Mouse (Mus musculus) heart, adult 2 months (tissue): Measurements from ENCODE around the gene Sh3bp1. TPM values are rescaled to one million over a fixed set of nuclear protein-coding genes. Genes with fewer than 3 reads are reported as not detected.

Experiments used
- DNase-seq, 2 experiments: peaks; one replicate each; pipeline ENCODE4 v3.0.0; 2021
- H3K27ac ChIP-seq: fragments of 200-600 bp; 2 replicates; pipeline ENCODE4 v1.8.1; 2022
- H3K27me3 ChIP-seq: fragments of 200-500 bp; 2 replicates; pipeline ENCODE4 v1.6.1; 2012; ENCODE audit warnings: mild to moderate bottlenecking, low read length, inconsistent platforms, mixed read lengths; ENCODE audit not compliant: control insufficient read depth, insufficient read depth
- H3K36me3 ChIP-seq: fragments of 200-500 bp; 2 replicates; pipeline ENCODE4 v1.6.1; 2012; ENCODE audit warnings: low read length, inconsistent platforms; ENCODE audit not compliant: control insufficient read depth, insufficient read depth
- H3K4me1 ChIP-seq: fragments of 200-500 bp; 2 replicates; pipeline ENCODE4 v1.6.1; 2011; ENCODE audit warnings: low read length; ENCODE audit not compliant: control insufficient read depth, insufficient read depth
- H3K4me3 ChIP-seq: fragments of 200-600 bp; 2 replicates; pipeline ENCODE4 v1.8.1; 2022
- H3K79me2 ChIP-seq: fragments of 200-500 bp; replicated peaks from 2 replicates; pipeline ENCODE4 v1.6.1; 2012; ENCODE audit warnings: mild to moderate bottlenecking, inconsistent platforms, low read length, moderate library complexity, mixed read lengths; ENCODE audit not compliant: control insufficient read depth, insufficient read depth
- H3K9ac ChIP-seq: fragments of 200-500 bp; 2 replicates; pipeline ENCODE4 v1.6.1; 2012; ENCODE audit warnings: low read depth, mild to moderate bottlenecking, control low read depth, inconsistent platforms, low read length, mixed read lengths
- POLR2A ChIP-seq: fragments of 200-500 bp; IDR thresholded peaks from 2 replicates; pipeline ENCODE4 v1.6.1; 2011; ENCODE audit warnings: mild to moderate bottlenecking, low read depth, low read length, control low read depth; ENCODE audit not compliant: insufficient read depth
- WGBS: fragments of 180-500 bp; shearing (Covaris S2); methylation state at CpG from one replicate; pipeline ENCODE4 v1.1.7; 2018; 5-methylcytosine and 5-hydroxymethylcytosine counted together
- intact Hi-C: fragments of 180-260 bp; cut with DNase I; formaldehyde crosslinking; loops from one replicate; pipeline ENCODE4 v1.15.1; 2025
- microRNA-seq, 2 experiments: library from miRNA; unstranded; fragments of <30 nt; microRNA quantifications; one replicate each; pipeline ENCODE4 v1.2.0; 2021
- polyA plus RNA-seq: library from polyadenylated mRNA; depleted of rRNA; stranded (reverse); fragments of >200 nt; gene quantifications from 2 replicates; pipeline ENCODE4 v1.2.3, GENCODE M21; 2012; rRNA removed
- total RNA-seq, 2 experiments: library from RNA; stranded (reverse); gene quantifications; 2 replicates each; pipeline ENCODE4 v1.2.3; 2021

Gene Sh3bp1
- total and polyA plus RNA-seq, 3 experiments, result 2.6 to 19.2 (median 3.3) TPM

DNA sequence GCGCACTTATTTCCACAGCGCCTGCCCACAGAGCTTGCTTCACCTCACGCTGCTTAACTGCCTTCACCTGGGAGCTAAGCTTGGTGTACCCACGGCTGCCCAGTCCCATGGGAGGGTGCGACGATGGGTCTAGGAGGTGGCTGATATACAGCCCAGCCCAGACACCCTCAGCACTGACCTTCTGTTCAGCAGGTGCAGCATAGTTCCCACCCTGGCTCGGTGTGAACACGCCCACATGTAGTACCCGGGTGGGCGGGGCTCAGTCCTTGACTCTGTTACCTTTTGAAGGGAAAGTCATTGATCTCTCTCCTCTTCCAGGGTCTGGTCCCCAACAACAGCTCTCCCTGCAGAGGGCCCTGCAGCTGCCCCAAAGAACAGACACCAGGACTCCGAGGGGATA is 60.0 kb downstream of the Sh3bp1 start:
- no peak overlapping the region for H3K4me3 ChIP-seq
- no peak for TF ChIP-seq POLR2A
- DNase-seq, result no peak
- 93% methylated on average over 11 of the region's 11 CpGs for WGBS
- H3K4me1 ChIP-seq, result peaks cover 3% of the 10 kb centered on the region
- no peak overlapping the region for H3K9ac ChIP-seq
- intact Hi-C loops, result no loop called here
- H3K79me2 ChIP-seq, result no peaks in the 10 kb centered on the region
- H3K36me3 ChIP-seq, result no peaks in the 10 kb centered on the region
- H3K27ac ChIP-seq, result no peak overlapping the region
- H3K27me3 ChIP-seq, result no peaks in the 10 kb centered on the region

DNA sequence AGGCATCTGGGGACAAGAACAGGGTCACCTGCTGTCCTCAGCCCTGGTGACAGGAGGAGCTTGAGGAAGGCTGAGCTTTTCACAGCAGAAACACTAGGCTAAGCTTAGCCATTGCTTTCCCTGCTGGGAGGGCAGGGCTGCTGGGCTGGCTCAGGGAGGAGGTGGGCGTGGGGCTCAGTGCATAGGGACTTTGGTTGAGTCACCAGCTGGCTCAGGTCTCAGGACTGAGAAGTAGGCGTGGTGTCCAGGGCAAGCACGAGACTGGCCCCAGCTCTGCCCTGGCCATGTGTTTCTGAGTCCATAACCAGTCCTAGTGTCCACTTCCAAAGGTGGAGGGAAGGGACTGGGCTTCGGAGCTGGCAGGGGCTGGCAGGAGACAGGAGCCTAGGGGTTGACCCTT is 60.5 kb downstream of the Sh3bp1 start:
- intact Hi-C loops, result no loop called here
- Histone ChIP-seq H3K9ac (no peak overlapping the region), H3K27me3 (no peaks in the 10 kb centered on the region), H3K27ac (no peak overlapping the region), H3K79me2 (no peaks in the 10 kb centered on the region), H3K4me3 (no peak overlapping the region), H3K36me3 (no peaks in the 10 kb centered on the region), H3K4me1 (peaks cover 3% of the 10 kb centered on the region)
- WGBS, result 61% methylated on average over 4 of the region's 4 CpGs
- DNase-seq, result peak; percentile 70 to 80
- TF ChIP-seq POLR2A, result no peak

Small RNAs within 50 kb of the gene (microRNA-seq; reads per million reads assigned to microRNA genes)
- 0.77 to 1.1 reads per million in 2 experiments for gene Mir6955

Other genes with a start within 250 kb of the Sh3bp1 start
- gene Elfn2, start 181.0 kb upstream of the Sh3bp1 start, total RNA-seq, result 1 to 10 TPM; 1.3 to 3.4 TPM
- gene Elfn2, start 181.0 kb upstream of the Sh3bp1 start, polyA plus RNA-seq, result 0.16 and 0.35 TPM in 2 replicates
- 10 to 100 TPM; 11.1 to 11.6 TPM for gene Mfng, start 126.3 kb upstream of the Sh3bp1 start, total RNA-seq
- 15.0 and 19.1 TPM in 2 replicates for gene Mfng, start 126.3 kb upstream of the Sh3bp1 start, polyA plus RNA-seq
- 10 to 100 TPM; 15.0 to 17.0 TPM for gene Card10, start 96.7 kb upstream of the Sh3bp1 start, total RNA-seq
- 22.3 and 28.5 TPM in 2 replicates for gene Card10, start 96.7 kb upstream of the Sh3bp1 start, polyA plus RNA-seq
- 10 to 100 TPM; 30.8 to 37.1 TPM for gene Cdc42ep1, start 57.1 kb upstream of the Sh3bp1 start, total RNA-seq
- 62.3 and 71.8 TPM in 2 replicates for gene Cdc42ep1, start 57.1 kb upstream of the Sh3bp1 start, polyA plus RNA-seq
- gene Lgals2, start 44.2 kb upstream of the Sh3bp1 start, total RNA-seq, result not detected
- 0.59 and 1.5 TPM in 2 replicates for gene Lgals2, start 44.2 kb upstream of the Sh3bp1 start, polyA plus RNA-seq
- gene Gga1, start 22.6 kb upstream of the Sh3bp1 start, total RNA-seq, result 10 to 100 TPM; 42.2 to 44.4 TPM
- 44.7 and 52.7 TPM in 2 replicates for gene Gga1, start 22.6 kb upstream of the Sh3bp1 start, polyA plus RNA-seq
- gene Gm49510, start 101 bp upstream of the Sh3bp1 start, total RNA-seq, result not detected
- 0.04 TPM in 1 of 2 replicates, not detected in the other for gene Gm49510, start 101 bp upstream of the Sh3bp1 start, polyA plus RNA-seq
- gene Pdxp, start 14.2 kb downstream of the Sh3bp1 start, total RNA-seq, result under 1 TPM; 0.81 to 0.86 TPM
- 2.0 and 2.9 TPM in 2 replicates for gene Pdxp, start 14.2 kb downstream of the Sh3bp1 start, polyA plus RNA-seq
- 100 to 1,000 TPM; 174 to 176 TPM for gene Lgals1, start 27.0 kb downstream of the Sh3bp1 start, total RNA-seq
- 425 and 497 TPM in 2 replicates for gene Lgals1, start 27.0 kb downstream of the Sh3bp1 start, polyA plus RNA-seq
- gene Nol12, start 35.2 kb downstream of the Sh3bp1 start, total RNA-seq, result 10 to 100 TPM; 13.8 to 17.4 TPM
- 9.9 and 13.1 TPM in 2 replicates for gene Nol12, start 35.2 kb downstream of the Sh3bp1 start, polyA plus RNA-seq
- gene Triobp, start 48.0 kb downstream of the Sh3bp1 start, total RNA-seq, result 10 to 100 TPM; 24.4 to 30.9 TPM
- gene Triobp, start 48.0 kb downstream of the Sh3bp1 start, polyA plus RNA-seq, result 22.0 and 26.7 TPM in 2 replicates
- gene H1f0, start 128.7 kb downstream of the Sh3bp1 start, total RNA-seq, result 10 to 100 TPM; 73.3 to 82.4 TPM
- gene H1f0, start 128.7 kb downstream of the Sh3bp1 start, polyA plus RNA-seq, result 54.2 and 66.4 TPM in 2 replicates
- not detected for gene Galr3, start 142.1 kb downstream of the Sh3bp1 start, total RNA-seq
- gene Galr3, start 142.1 kb downstream of the Sh3bp1 start, polyA plus RNA-seq, result not detected in 2 replicates
- gene Ankrd54, start 163.1 kb downstream of the Sh3bp1 start, total RNA-seq, result 1 to 10 TPM; 5.5 to 8.5 TPM
- 12.2 and 14.2 TPM in 2 replicates for gene Ankrd54, start 163.1 kb downstream of the Sh3bp1 start, polyA plus RNA-seq
- gene Eif3l, start 175.4 kb downstream of the Sh3bp1 start, total RNA-seq, result 10 to 100 TPM; 63.9 to 69.2 TPM
- gene Eif3l, start 175.4 kb downstream of the Sh3bp1 start, polyA plus RNA-seq, result 90.3 and 116 TPM in 2 replicates
- gene Micall1, start 209.1 kb downstream of the Sh3bp1 start, total RNA-seq, result 10 to 100 TPM; 43.0 to 45.7 TPM
- 39.3 and 58.7 TPM in 2 replicates for gene Micall1, start 209.1 kb downstream of the Sh3bp1 start, polyA plus RNA-seq
- gene Polr2f, start 241.2 kb downstream of the Sh3bp1 start, total RNA-seq, result 100 to 1,000 TPM; 126 to 145 TPM
- gene Polr2f, start 241.2 kb downstream of the Sh3bp1 start, polyA plus RNA-seq, result 48.6 and 50.9 TPM in 2 replicates
- gene 1700088E04Rik, start 241.5 kb downstream of the Sh3bp1 start, total RNA-seq, result 1 to 10 TPM; 1.8 to 2.6 TPM
- gene 1700088E04Rik, start 241.5 kb downstream of the Sh3bp1 start, polyA plus RNA-seq, result 2.8 and 3.8 TPM in 2 replicates